Mouse (Mus musculus) embryonic facial prominence, embryonic 15.5 days (tissue): ENCODE measurements around the gene Znrd1. TPM values are rescaled to one million over a fixed set of nuclear protein-coding genes. Genes with fewer than 3 reads are reported as not detected.
"Not testable (repeated sequence)": the region's sequence is repeated elsewhere in the genome, so short reads cannot be mapped to it uniquely, and the experiment has no call there.

ENCODE experiments used
- ATAC-seq: fragments of 200-750 bp; cut with Nextera tagmentation; 2 replicates; pipeline ENCODE4 v1.8.0; 2017; ENCODE audit warnings: low read depth, moderate TSS enrichment; ENCODE audit not compliant: insufficient number of reproducible peaks, low FRiP score, low TSS enrichment
- H3K27ac ChIP-seq: fragments of 300-500 bp; sonication (generic); replicated peaks from 2 replicates; pipeline ENCODE4 v1.5.1; 2015; ENCODE audit warnings: mild to moderate bottlenecking, inconsistent platforms
- H3K27me3 ChIP-seq: fragments of 300-500 bp; sonication (generic); 2 replicates; pipeline ENCODE4 v1.6.1; 2015; ENCODE audit warnings: inconsistent platforms
- H3K36me3 ChIP-seq: fragments of 300-500 bp; sonication (generic); 2 replicates; pipeline ENCODE4 v1.6.1; 2015; ENCODE audit warnings: mild to moderate bottlenecking, inconsistent platforms
- H3K4me1 ChIP-seq: fragments of 300-500 bp; sonication (generic); 2 replicates; pipeline ENCODE4 v1.6.1; 2015; ENCODE audit warnings: inconsistent platforms
- H3K4me2 ChIP-seq: fragments of 300-500 bp; sonication (generic); replicated peaks from 2 replicates; pipeline ENCODE4 v1.6.1; 2015; ENCODE audit warnings: mild to moderate bottlenecking, inconsistent platforms
- H3K4me3 ChIP-seq: fragments of 300-500 bp; sonication (generic); replicated peaks from 2 replicates; pipeline ENCODE4 v1.5.1; 2015; ENCODE audit warnings: mild to moderate bottlenecking, inconsistent platforms
- H3K9ac ChIP-seq: fragments of 300-500 bp; sonication (generic); 2 replicates; pipeline ENCODE4 v1.6.1; 2015; ENCODE audit warnings: inconsistent platforms
- H3K9me3 ChIP-seq: fragments of 300-500 bp; sonication (generic); replicated peaks from 2 replicates; pipeline ENCODE4 v1.6.1; 2016; ENCODE audit warnings: inconsistent platforms
- whole genome bisulfite sequencing: fragments of 180-500 bp; shearing (Covaris S2); methylation state at CpG from one replicate; pipeline ENCODE4 v1.1.7; 2015; 5-methylcytosine and 5-hydroxymethylcytosine counted together
- polyA plus RNA-seq: library from polyadenylated mRNA; unstranded; fragments of >200 nt; fragmentation: Nextera tagmentation; extraction: Ambion mirVana; gene quantifications from 2 replicates; pipeline ENCODE4 v1.2.1, GENCODE M21; 2015

The Znrd1 gene
- polyA plus RNA-seq, 1 experiment from 2014 or later, result 98.6 TPM

- not testable (repeated sequence) for H3K36me3 ChIP-seq, H3K9ac ChIP-seq, ATAC-seq, H3K27ac ChIP-seq, H3K4me3 ChIP-seq, H3K4me1 ChIP-seq, H3K9me3 ChIP-seq, H3K4me2 ChIP-seq
- 80% methylated on average over 6 of the region's 6 CpGs for WGBS
- H3K27me3 ChIP-seq, result peaks cover 27% of the 10 kb centered on the region
These were observed 32.3 kb upstream of the Znrd1 start for GRCm38 (mm10) chr17:36990630-36991029.

GRCm38 (mm10) chr17:36989437-36989836, 31.1 kb upstream of the Znrd1 start, which contains the start of gene H2-M5:
Gene H2-M5, minus strand, starts transcription at chr17:36989537.
- Histone ChIP-seq H3K27me3 (peaks cover 27% of the 10 kb centered on the region), H3K4me2 (peak within 1 kb of the TSS; percentile 27; the same call in 1 of the 2 replicates), H3K9me3 (no peaks in the 10 kb centered on the region), H3K4me1 (0 out of 2 replicates have a peak, but pooled peaks cover 4% of the 10 kb centered on the region), H3K9ac (no peak within 1 kb of the TSS), H3K27ac (no peak within 1 kb of the TSS), H3K36me3 (no peaks in the 10 kb centered on the region), H3K4me3 (peak within 1 kb of the TSS; percentile 11; the same call in 1 of the 2 replicates)
- 22% methylated on average over 5 of the region's 5 CpGs for WGBS
- no peak for ATAC-seq

- 5% methylated on average over 24 of the region's 24 CpGs for WGBS
- no peak for ATAC-seq
- Histone ChIP-seq H3K27ac (no peak overlapping the region), H3K4me1 (0 out of 2 replicates have a peak, but pooled peaks cover 4% of the 10 kb centered on the region), H3K36me3 (no peaks in the 10 kb centered on the region), H3K9me3 (no peaks in the 10 kb centered on the region), H3K4me3 (peak overlapping the region; percentile 11; the same call in 1 of the 2 replicates), H3K9ac (no peak overlapping the region), H3K27me3 (peaks cover 27% of the 10 kb centered on the region), H3K4me2 (peak overlapping the region; percentile 27; the same call in 1 of the 2 replicates)
These were observed 30.1 kb upstream of the Znrd1 start for GRCm38 (mm10) chr17:36988475-36988874.

GRCm38 (mm10) chr17:36982253-36983155, 24.1 kb upstream of the Znrd1 start:
- Histone ChIP-seq H3K4me2 (no peak overlapping the region), H3K9me3 (no peaks in the 10 kb centered on the region), H3K27me3 (peaks cover 6% of the 10 kb centered on the region), H3K4me1 (no peaks in the 10 kb centered on the region), H3K36me3 (no peaks in the 10 kb centered on the region), H3K9ac (no peak overlapping the region), H3K4me3 (no peak overlapping the region), H3K27ac (no peak overlapping the region)
- no peak for ATAC-seq
- WGBS, result 31% methylated on average over 5 of the region's 5 CpGs

- no peak for ATAC-seq
- Histone ChIP-seq H3K4me1 (no peaks in the 10 kb centered on the region), H3K36me3 (no peaks in the 10 kb centered on the region), H3K27me3 (no peaks in the 10 kb centered on the region), H3K27ac (no peak overlapping the region), H3K9me3 (no peaks in the 10 kb centered on the region), H3K4me3 (peak overlapping the region; percentile 13; the same call in 1 of the 2 replicates), H3K9ac (no peak overlapping the region), H3K4me2 (peak overlapping the region; percentile 37)
- 6% methylated on average over 4 of the region's 4 CpGs for WGBS
These were observed 23.5 kb upstream of the Znrd1 start for GRCm38 (mm10) chr17:36981845-36982244.

- H3K36me3 ChIP-seq, result no peaks in the 10 kb centered on the region
- H3K9me3 ChIP-seq, result no peaks in the 10 kb centered on the region
- peak within 1 kb of the TSS; percentile 13 for H3K4me3 ChIP-seq
- no peak within 1 kb of the TSS for H3K9ac ChIP-seq
- peak within 1 kb of the TSS; percentile 37 for H3K4me2 ChIP-seq
- ATAC-seq, result no peak
- no peaks in the 10 kb centered on the region for H3K27me3 ChIP-seq
- WGBS, result 10% methylated on average over 18 of the region's 18 CpGs
- H3K27ac ChIP-seq, result no peak within 1 kb of the TSS
- no peaks in the 10 kb centered on the region for H3K4me1 ChIP-seq
These were observed 23.0 kb upstream of the Znrd1 start, which contains the start of gene 2410137M14Rik for GRCm38 (mm10) chr17:36981221-36981813. Gene 2410137M14Rik, minus strand, starts transcription at chr17:36981237.

GRCm38 (mm10) chr17:36973271-36973787, 15.0 kb upstream of the Znrd1 start:
- Histone ChIP-seq H3K27ac (no peak overlapping the region), H3K36me3 (no peaks in the 10 kb centered on the region), H3K9ac (no peak overlapping the region), H3K4me2 (no peak overlapping the region), H3K27me3 (no peaks in the 10 kb centered on the region), H3K9me3 (no peaks in the 10 kb centered on the region), H3K4me1 (no peaks in the 10 kb centered on the region), H3K4me3 (no peak overlapping the region)
- ATAC-seq, result no peak
- WGBS, result 54% methylated on average over 8 of the region's 8 CpGs

GRCm38 (mm10) chr17:36972791-36973190, 14.4 kb upstream of the Znrd1 start:
- whole genome bisulfite sequencing, result 80% methylated on average over 3 of the region's 3 CpGs

GRCm38 (mm10) chr17:36971172-36971850, 13.0 kb upstream of the Znrd1 start:
- Histone ChIP-seq H3K27me3 (no peaks in the 10 kb centered on the region), H3K9me3 (no peaks in the 10 kb centered on the region), H3K4me1 (no peaks in the 10 kb centered on the region), H3K4me3 (no peak overlapping the region), H3K4me2 (no peak overlapping the region), H3K36me3 (no peaks in the 10 kb centered on the region), H3K9ac (no peak overlapping the region), H3K27ac (no peak overlapping the region)
- ATAC-seq, result no peak
- 84% methylated on average over 6 of the region's 6 CpGs for WGBS

More at GRCm38 (mm10) chr17:36972791-36973190, 14.4 kb upstream of the Znrd1 start:
- no peak overlapping the region for H3K9ac ChIP-seq
- no peaks in the 10 kb centered on the region for H3K27me3 ChIP-seq
- H3K9me3 ChIP-seq, result no peaks in the 10 kb centered on the region
- no peak overlapping the region for H3K4me2 ChIP-seq
- H3K4me1 ChIP-seq, result no peaks in the 10 kb centered on the region
- H3K4me3 ChIP-seq, result no peak overlapping the region
- no peak for ATAC-seq
- no peak overlapping the region for H3K27ac ChIP-seq
- no peaks in the 10 kb centered on the region for H3K36me3 ChIP-seq

- Histone ChIP-seq H3K9ac (no peak overlapping the region), H3K4me2 (no peak overlapping the region), H3K4me1 (no peaks in the 10 kb centered on the region), H3K27ac (no peak overlapping the region), H3K4me3 (no peak overlapping the region), H3K36me3 (no peaks in the 10 kb centered on the region), H3K27me3 (no peaks in the 10 kb centered on the region), H3K9me3 (no peaks in the 10 kb centered on the region)
- 84% methylated on average over 14 of the region's 14 CpGs for WGBS
- ATAC-seq, result no peak
These were observed 12.0 kb upstream of the Znrd1 start for GRCm38 (mm10) chr17:36970316-36970890.
